Mouse (Mus musculus): ENCODE results near the gene Mup17.
"Not testable (repeated sequence)": the region's sequence is repeated elsewhere in the genome, so short reads cannot be mapped to it uniquely, and the experiment has no call there.

Gene Mup17

DNA sequence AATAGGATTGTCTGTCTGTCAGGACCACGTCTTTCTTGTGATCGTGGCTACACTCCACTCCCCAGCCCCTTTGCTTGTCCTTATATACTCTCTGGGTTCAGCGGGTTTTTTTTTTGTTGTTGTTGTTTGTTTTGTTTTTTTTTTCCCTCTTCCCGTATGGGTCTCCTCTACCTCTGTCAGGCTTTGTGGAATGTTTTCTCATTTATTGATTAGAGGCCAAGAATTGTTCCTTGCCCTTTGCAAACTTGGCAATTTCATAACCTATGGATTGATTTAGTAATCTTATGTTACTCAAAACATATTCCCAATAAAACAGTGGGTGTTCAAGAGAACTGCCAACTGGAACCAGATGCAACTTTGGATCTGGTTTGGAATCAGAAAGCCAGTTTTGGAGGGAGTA is at the start of gene Mup17:
Gene Mup17, minus strand, starts transcription at position 101 of the 400 bp plus-strand sequence.
- not testable (repeated sequence) for DNase-seq (ENCODE audit: low read depth)

DNA sequence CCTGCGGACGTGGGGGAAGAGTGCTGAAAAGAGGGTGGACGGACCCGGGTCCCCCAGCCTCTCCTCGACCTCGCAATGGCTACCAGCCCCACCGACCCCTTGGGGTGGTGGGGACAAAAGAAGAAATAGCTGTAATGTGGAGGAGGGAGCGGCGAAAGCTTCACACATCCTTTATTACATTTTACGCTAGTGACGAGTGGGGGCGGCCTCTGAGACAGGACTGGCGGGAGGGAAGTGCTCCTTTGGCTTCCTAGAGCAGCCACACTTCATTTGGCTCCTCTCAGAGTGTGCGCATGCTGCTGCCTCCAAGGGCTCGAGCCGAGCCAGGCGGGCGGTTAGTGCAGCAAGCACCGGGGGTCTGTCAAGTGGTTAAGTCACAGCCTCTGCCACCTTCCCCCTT is 24.1 kb downstream of the Mup17 start:
- DNase-seq (ENCODE audit: low read depth), result not testable (repeated sequence)

DNA sequence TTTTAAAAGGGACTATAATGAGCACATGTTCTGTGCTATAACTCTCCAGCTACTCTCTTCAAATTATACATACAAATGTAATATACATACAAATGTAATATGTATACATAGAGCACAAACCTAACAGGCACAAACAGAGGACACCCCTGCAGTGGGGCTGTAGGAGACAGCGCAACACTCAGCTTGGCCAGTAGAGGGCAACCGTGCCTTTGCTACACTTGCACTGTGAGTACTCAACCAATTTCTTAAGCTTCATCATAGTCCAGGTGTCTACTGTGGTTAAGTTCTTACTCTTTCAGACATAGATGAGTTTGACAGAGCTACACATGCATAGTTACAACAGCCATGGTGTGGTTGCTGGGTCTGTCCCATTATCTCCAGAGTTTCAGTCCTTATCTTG is 39.8 kb downstream of the Mup17 start:
- DNase-seq (ENCODE audit: low read depth), result not testable (repeated sequence)
